Mouse (Mus musculus): ENCODE measurements at regions not wholly inside any gene's neighbourhood (a gene's known extent, or its start where the extent isn't known, plus 50 kb on each side); places are given as distances from the start of the nearest gene placed in this dataset.

- TF ChIP-seq CTCF (IDR thresholded peaks at IDR 0.05; ENCODE audit: low read depth) (no peak), EP300 (IDR thresholded peaks at IDR 0.05; ENCODE audit: low read depth) (no peak)
Observed at GRCm38 (mm10) chr1:137567526-137567925, 607.3 kb upstream of the Nr5a2 start.
